Mouse (Mus musculus) kidney, postnatal 0 days (tissue): Measurements from ENCODE around the gene Cfap45. TPM values are rescaled to one million over a fixed set of nuclear protein-coding genes. Genes with fewer than 3 reads are reported as not detected.

Source experiments
- ATAC-seq: fragments of 200-750 bp; cut with Nextera tagmentation; replicated peaks from 2 replicates; pipeline ENCODE4 v1.8.0; 2017; ENCODE audit warnings: low read depth, moderate number of reproducible peaks, moderate TSS enrichment, moderate library complexity; ENCODE audit not compliant: low FRiP score
- DNase-seq: peaks from one replicate; pipeline ENCODE4 v3.0.0-alpha.2; 2016; ENCODE audit warnings: low spot score
- H3K27ac ChIP-seq: fragments of 300-500 bp; sonication (generic); 2 replicates; pipeline ENCODE4 v1.5.1; 2014; ENCODE audit warnings: mild to moderate bottlenecking
- H3K27me3 ChIP-seq: fragments of 300-500 bp; sonication (generic); 2 replicates; pipeline ENCODE4 v1.6.1; 2014; ENCODE audit warnings: low read length, mixed read lengths; ENCODE audit not compliant: insufficient read depth
- H3K36me3 ChIP-seq: fragments of 300-500 bp; sonication (generic); 2 replicates; pipeline ENCODE4 v1.6.1; 2014; ENCODE audit warnings: low read length, mixed read lengths; ENCODE audit not compliant: insufficient read depth
- H3K4me1 ChIP-seq: fragments of 300-500 bp; sonication (generic); replicated peaks from 2 replicates; pipeline ENCODE4 v1.6.1; 2014; ENCODE audit warnings: antibody characterized with exemption, low read length, mixed read lengths; ENCODE audit not compliant: insufficient read depth
- H3K4me2 ChIP-seq: fragments of 300-500 bp; sonication (generic); 2 replicates; pipeline ENCODE4 v1.6.1; 2014; ENCODE audit warnings: mild to moderate bottlenecking, low read length, moderate library complexity, mixed read lengths
- H3K4me3 ChIP-seq: fragments of 300-500 bp; sonication (generic); replicated peaks from 2 replicates; pipeline ENCODE4 v1.5.1; 2014; ENCODE audit warnings: low read depth, low read length
- H3K9ac ChIP-seq: fragments of 300-500 bp; sonication (generic); 2 replicates; pipeline ENCODE4 v1.6.1; 2014; ENCODE audit warnings: low read depth, low read length
- H3K9me3 ChIP-seq: fragments of 300-500 bp; sonication (generic); replicated peaks from 2 replicates; pipeline ENCODE4 v1.6.1; 2016; ENCODE audit warnings: low read length, inconsistent platforms, mixed read lengths
- CTCF ChIP-seq: IDR thresholded peaks from 2 replicates; pipeline ENCODE4 v1.5.1; 2016; ENCODE audit warnings: antibody characterized with exemption, low read depth, mild to moderate bottlenecking, moderate library complexity
- WGBS: fragments of 180-500 bp; shearing (Covaris S2); extraction: QIAGEN DNeasy Blood & Tissue Kit; methylation state at CpG from one replicate; pipeline ENCODE4 v1.1.7; 2014; 5-methylcytosine and 5-hydroxymethylcytosine counted together
- polyA plus RNA-seq: library from polyadenylated mRNA; unstranded; fragments of >200 nt; fragmentation: Nextera tagmentation; extraction: Ambion mirVana; gene quantifications from 2 replicates; pipeline ENCODE4 v1.2.1, GENCODE M21; 2015

The Cfap45 gene
- polyA plus RNA-seq, result 1.1 and 1.3 TPM in 2 replicates

- peak; percentile 97 for DNase-seq
- Histone ChIP-seq H3K9ac (peak within 1 kb of the TSS; percentile 31; the same call in 1 of the 2 replicates), H3K4me3 (peak within 1 kb of the TSS; percentile 31), H3K27me3 (no peaks in the 10 kb centered on the region), H3K4me1 (peaks cover 13% of the 10 kb centered on the region; the same call in 1 of the 2 replicates), H3K27ac (peak within 1 kb of the TSS; percentile 33; the same call in 1 of the 2 replicates), H3K4me2 (peak within 1 kb of the TSS; percentile 62), H3K36me3 (no peaks in the 10 kb centered on the region), H3K9me3 (no peaks in the 10 kb centered on the region)
- ATAC-seq, result peak; percentile 85
- no peak for TF ChIP-seq CTCF
- 4% methylated on average over 28 of the region's 28 CpGs for WGBS
Observed at GRCm38 (mm10) chr1:172520576-172521440, at the start of gene Cfap45. TSS of gene Cfap45 (plus strand) at chr1:172520801.

GRCm38 (mm10) chr1:172472909-172473308, 47.7 kb upstream of the Cfap45 start:
- H3K4me3 ChIP-seq, result no peak overlapping the region
- DNase-seq, result no peak
- no peak for ATAC-seq
- no peak overlapping the region for H3K9ac ChIP-seq
- H3K27me3 ChIP-seq, result no peaks in the 10 kb centered on the region
- H3K4me2 ChIP-seq, result no peak overlapping the region
- no peaks in the 10 kb centered on the region for H3K9me3 ChIP-seq
- no peaks in the 10 kb centered on the region for H3K36me3 ChIP-seq
- no peak overlapping the region for H3K27ac ChIP-seq
- H3K4me1 ChIP-seq, result peaks cover 6% of the 10 kb centered on the region; the same call in 1 of the 2 replicates
- TF ChIP-seq CTCF, result no peak

GRCm38 (mm10) chr1:172474196-172474595, 46.4 kb upstream of the Cfap45 start:
- no peak overlapping the region for H3K4me3 ChIP-seq

GRCm38 (mm10) chr1:172475054-172475741, 45.4 kb upstream of the Cfap45 start, which contains the start of gene Slamf9:
TSS of gene Slamf9 (plus strand) at chr1:172475358.
- no peak within 1 kb of the TSS for H3K9ac ChIP-seq
- no peaks in the 10 kb centered on the region for H3K9me3 ChIP-seq
- no peak within 1 kb of the TSS for H3K4me2 ChIP-seq
- ATAC-seq (no peak), DNase-seq (no peak)
- no peak within 1 kb of the TSS for H3K4me3 ChIP-seq
- no peaks in the 10 kb centered on the region for H3K4me1 ChIP-seq
- H3K36me3 ChIP-seq, result no peaks in the 10 kb centered on the region
- WGBS, result 58% methylated on average over 7 of the region's 7 CpGs
- no peaks in the 10 kb centered on the region for H3K27me3 ChIP-seq
- no peak within 1 kb of the TSS for H3K27ac ChIP-seq
- no peak for TF ChIP-seq CTCF

More at GRCm38 (mm10) chr1:172474196-172474595, 46.4 kb upstream of the Cfap45 start:
- peaks cover 6% of the 10 kb centered on the region; the same call in 1 of the 2 replicates for H3K4me1 ChIP-seq
- no peak for ATAC-seq
- no peaks in the 10 kb centered on the region for H3K9me3 ChIP-seq
- no peak for TF ChIP-seq CTCF
- no peaks in the 10 kb centered on the region for H3K36me3 ChIP-seq
- no peaks in the 10 kb centered on the region for H3K27me3 ChIP-seq
- no peak overlapping the region for H3K9ac ChIP-seq
- no peak overlapping the region for H3K4me2 ChIP-seq
- DNase-seq, result no peak
- 72% methylated on average over 3 of the region's 3 CpGs for WGBS
- H3K27ac ChIP-seq, result no peak overlapping the region

- H3K4me1 ChIP-seq, result no peaks in the 10 kb centered on the region
- TF ChIP-seq CTCF, result no peak
- ATAC-seq, result no peak
- H3K36me3 ChIP-seq, result no peaks in the 10 kb centered on the region
- no peak overlapping the region for H3K9ac ChIP-seq
- H3K4me2 ChIP-seq, result no peak overlapping the region
- WGBS, result 81% methylated on average over 5 of the region's 5 CpGs
- no peak overlapping the region for H3K4me3 ChIP-seq
- no peak overlapping the region for H3K27ac ChIP-seq
- H3K9me3 ChIP-seq, result no peaks in the 10 kb centered on the region
- no peak for DNase-seq
- no peaks in the 10 kb centered on the region for H3K27me3 ChIP-seq
Observed at GRCm38 (mm10) chr1:172478020-172478419, 42.6 kb upstream of the Cfap45 start.

- no peak for TF ChIP-seq CTCF
- Histone ChIP-seq H3K9me3 (no peaks in the 10 kb centered on the region), H3K4me3 (no peak overlapping the region), H3K4me2 (no peak overlapping the region), H3K4me1 (no peaks in the 10 kb centered on the region), H3K27me3 (no peaks in the 10 kb centered on the region), H3K36me3 (no peaks in the 10 kb centered on the region), H3K9ac (no peak overlapping the region), H3K27ac (no peak overlapping the region)
- ATAC-seq, result no peak
- WGBS, result 98% methylated on average over 4 of the region's 4 CpGs
- DNase-seq, result no peak
Observed at GRCm38 (mm10) chr1:172480376-172480775, 40.2 kb upstream of the Cfap45 start.
